Mouse (Mus musculus) right cerebral cortex, adult 2 months (tissue): Measurements from ENCODE around the gene Fndc8.
A peak's percentile ranks its signal among the peaks of the same experiment; 100 is the strongest.

Experiments
- DNase-seq, 2 experiments: peaks; one replicate each; pipeline ENCODE4 v3.0.0; 2021 to 2022; ENCODE audit warnings: low spot score in 2 of 2

The Fndc8 gene

DNA sequence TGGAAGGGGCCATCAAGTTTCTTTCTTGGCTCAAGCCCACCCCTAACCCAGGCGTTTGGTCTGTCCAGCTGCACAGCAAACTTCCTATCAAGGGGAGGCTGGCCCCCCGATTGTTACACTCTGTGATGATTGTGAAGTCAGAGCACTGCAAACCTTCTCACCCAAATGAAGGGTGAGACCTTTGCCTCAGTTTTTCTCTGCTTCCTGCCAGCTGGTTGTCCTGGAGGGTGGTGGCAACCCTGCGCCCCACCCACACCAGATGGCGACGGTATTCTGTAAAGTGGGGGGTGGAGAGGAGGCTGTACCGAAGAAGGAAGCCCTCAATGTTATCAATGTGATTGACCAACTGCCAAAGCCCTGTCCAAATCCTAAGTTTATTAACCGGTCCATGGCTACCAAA, at the start of gene Fndc8:
TSS of gene Fndc8 (plus strand) at position 189 of the 400 bp plus-strand sequence.
- DNase-seq, result no peak

DNA sequence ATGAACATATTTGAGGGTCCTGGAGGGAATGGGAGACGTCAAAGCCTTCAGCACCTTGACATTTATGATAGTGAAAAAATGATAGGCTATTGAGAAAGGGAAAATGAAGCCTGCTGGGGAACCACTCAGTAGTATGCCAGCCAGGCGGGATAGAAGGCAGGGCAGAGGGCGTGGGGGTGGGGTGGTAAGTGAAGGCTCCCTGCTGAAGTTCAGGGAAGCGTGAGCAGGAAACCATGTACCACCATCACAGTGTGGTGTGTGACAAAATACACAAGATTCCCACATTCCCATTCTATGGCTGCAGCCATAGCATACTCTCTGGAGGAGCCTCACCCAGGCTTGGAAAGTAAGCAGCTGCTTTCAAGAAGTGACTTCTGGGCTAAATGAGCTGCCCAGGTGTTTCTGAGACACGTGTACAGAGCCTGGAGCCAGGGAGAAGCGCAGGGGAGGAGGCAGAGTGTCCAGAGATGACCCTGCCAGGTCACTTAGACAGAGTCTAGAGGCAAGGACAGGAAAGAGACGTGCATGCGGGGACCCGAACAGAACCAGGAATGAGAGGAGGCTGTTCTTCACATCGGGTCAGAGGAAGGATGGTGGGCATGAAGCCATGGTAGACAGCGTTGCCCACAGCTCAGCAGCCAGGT, 47.0 kb upstream of the Fndc8 start:
- DNase-seq, result no peak

DNA sequence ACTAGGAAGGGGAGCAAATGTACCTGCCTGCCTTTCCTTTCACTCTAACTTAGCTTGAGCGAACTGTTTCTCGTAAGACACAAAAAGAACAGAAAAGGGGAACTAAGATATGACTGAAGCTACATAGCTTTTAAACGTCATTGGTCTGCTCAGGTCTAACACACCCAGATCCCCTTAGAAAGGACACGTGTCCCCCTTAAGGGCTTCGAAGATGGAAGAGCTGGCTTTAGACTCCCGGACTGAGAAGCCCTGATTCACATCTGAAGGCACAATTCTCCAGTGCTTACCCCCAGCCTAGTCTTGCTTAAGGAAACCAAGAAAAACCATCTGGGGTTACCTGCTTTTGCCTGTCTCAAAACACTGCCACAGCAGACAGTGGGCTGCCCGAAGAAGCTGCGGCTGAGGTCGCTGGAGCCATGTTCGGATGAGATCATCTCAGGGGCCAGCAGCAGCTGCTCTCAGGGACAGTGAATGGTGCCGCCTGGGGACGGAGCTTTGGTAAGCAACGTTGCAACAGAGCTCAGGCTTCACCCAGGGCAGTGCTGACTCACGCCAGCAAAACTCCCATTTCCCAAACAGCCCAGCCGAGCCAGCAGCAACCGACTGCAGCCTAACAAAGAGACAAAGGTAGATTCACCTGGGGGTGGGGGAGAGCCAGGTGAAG, 46.4 kb upstream of the Fndc8 start:
- peak; percentile 34 to 46 for DNase-seq

DNA sequence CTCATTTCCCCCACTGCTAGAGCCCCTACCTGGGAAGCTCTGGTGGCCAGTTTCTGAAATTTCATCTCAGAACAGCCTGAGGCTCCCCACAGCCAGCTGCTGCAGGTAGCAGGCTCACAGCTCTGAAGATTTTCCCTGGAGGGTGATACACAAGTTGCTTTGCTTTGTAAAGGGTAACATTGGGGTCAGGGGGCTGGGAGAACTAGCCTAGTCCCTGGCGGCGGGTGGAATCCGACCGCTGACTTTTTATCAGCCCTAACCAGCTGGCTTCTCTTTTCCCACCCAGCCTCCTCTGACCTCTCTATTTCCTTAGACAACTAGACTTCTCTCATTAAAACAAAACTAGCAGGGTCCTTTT, 45.9 kb upstream of the Fndc8 start:
- DNase-seq, result no peak

DNA sequence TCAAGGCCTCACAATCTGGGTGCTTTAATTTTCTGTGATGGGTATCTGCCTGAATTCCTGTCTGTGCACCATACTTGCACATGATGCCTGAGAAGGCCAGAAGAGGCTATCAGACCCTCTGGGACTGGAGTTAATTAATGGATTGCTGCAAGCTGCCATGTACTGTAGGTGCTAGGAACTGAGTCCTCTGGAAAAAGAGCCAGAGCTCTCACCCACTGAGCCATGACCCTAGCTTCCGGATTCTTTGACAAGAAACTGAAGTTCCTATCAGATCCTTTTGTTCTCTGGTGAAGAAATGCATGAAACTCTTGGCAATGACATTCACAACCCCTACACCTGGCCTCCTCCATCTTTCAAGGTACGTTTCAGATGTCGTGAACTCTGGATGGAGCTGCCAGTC, 45.0 kb upstream of the Fndc8 start:
- DNase-seq, result no peak

DNA sequence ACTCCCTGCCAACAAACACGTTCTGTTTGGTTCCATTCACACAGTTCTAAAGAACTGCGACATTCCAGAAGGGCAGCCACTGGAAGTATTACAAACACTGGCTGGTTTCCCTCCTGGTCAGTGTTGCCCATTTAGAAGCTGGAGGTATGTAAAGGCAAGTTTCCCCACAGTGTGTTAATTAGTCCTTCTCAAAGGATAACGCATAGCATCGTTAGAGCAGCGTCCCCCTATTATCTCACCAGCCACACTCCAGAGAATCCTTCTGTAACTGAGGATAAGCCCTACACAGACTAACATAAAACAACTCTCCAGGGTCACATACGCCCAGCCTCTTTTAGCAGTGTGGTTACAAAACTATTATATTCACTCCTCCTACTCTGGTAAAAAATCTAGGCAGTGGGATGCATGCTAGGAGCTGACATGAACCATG, 44.3 kb upstream of the Fndc8 start:
- DNase-seq, result no peak

DNA sequence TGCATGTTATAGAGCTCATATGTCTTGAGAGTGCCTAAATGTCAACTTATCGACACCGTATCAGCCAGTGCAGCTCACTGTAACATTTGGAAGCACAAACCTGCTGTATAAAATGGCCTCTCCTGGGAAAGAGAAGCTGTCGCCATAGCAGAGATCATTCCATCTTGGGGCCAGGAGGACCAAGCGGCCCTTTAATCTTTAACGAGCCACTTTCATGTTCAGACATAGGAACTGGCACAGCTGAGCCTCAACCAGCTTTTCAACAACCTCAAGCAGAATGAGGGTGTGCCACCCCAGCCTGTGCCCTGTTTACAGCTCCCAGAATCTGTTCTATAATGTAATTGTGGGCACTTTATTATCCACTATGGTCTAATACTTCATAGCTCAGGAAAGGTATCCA, 41.7 kb upstream of the Fndc8 start:
- no peak for DNase-seq

DNA sequence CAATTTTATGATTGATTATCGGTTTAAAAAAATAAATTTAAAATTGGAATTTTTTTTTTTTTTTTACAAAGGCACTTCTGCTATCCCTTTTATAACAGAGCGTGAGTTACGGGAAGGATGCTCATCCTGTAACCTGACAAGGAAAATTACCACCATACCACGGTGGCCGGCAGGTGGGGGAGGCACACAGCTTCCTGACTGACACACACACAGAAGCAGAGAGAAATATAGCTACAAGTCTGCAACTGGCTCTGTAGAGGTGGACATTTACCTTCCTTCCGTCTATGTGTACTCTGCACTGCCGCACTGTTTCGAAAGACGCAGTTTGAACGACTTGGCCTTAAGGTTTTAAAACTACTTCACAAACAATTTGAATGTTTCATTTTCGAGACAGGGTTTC, 39.8 kb upstream of the Fndc8 start:
- DNase-seq, result no peak

DNA sequence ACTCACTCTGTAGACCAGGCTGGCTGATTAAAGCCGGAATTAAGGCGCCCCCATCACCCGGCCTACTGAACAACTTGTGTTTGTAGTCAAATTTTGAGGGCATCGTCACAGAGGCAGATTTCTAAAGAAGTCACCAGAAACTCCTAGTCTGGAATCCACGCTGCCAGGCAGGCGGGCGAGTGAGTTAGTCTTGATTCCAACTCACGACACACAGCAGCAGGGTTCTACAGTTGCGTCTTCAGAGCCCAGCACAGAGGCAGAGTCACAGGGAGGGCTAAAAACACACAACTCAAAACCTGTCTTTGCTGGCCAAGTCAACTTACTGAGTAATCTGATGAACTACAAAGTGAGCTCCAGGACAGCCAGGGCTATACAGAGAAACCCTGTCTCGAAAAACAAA, 39.4 kb upstream of the Fndc8 start:
- no peak for DNase-seq

DNA sequence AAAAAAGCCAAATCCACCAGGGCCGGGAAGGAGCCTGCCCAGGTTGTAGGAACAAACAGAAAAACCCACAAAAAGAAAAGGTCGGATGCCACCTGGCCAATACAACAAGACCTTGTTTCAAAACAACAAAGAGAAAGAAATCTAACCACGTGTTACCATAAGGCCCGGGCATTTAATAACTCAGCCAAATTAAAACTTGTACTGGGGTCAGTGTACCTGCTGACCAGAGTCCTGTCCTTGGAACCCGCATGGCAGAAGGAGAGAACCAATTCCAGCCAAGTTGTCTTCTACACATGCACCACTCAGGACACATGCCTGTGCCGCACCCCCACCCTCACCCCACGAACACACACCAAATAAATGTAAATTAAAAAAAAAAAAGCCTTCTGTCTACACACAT, 39.0 kb upstream of the Fndc8 start:
- no peak for DNase-seq

DNA sequence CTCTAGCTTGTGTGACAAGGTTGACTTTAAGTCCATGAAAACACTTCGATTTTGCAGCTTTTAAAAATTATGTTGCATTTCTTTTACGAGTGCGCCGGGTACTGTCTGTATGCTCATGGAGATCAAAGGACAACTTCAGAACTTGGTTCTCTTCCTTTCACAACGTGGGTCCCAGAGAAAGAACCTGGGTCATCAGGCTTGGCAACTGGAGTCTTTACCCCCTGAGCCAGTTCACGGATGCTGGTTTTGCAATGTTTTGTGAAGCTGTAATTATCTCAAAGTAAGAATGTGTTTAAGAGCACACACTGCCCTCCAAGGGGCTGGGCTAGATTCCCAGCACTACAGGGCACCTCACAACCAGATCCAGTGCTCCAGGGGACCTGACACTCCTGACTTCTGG, 37.8 kb upstream of the Fndc8 start:
- no peak for DNase-seq

DNA sequence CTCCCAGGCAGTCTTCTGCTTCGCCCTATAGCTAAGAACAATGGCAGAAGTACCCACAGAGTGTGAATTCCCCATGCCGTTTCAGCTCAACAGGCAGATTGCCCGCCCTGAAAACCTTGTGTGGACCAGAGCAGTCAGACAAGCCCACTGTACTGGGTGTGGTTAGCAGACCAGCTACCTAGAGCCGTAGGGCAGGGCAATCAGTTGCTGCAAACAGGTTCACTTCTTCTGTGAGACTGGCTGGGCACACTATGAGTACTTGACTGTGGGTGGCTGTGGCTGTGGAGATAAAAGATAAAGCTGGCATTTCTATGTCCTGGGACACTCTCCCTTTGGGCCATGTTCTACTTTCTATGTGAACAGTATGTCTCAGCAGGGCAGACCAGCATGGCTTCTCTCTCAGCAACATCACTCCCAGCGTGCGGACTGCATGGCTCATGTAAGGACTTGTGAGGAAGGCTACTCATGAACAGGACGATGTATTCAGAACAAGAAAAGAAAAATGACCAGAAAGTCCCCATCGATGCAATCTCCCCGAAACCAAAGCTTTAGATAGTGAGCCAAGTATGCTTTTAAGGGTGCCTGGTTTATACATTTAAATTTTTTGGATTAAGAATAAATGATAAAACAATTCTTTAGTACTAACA, 36.5 kb upstream of the Fndc8 start:
- no peak for DNase-seq

DNA sequence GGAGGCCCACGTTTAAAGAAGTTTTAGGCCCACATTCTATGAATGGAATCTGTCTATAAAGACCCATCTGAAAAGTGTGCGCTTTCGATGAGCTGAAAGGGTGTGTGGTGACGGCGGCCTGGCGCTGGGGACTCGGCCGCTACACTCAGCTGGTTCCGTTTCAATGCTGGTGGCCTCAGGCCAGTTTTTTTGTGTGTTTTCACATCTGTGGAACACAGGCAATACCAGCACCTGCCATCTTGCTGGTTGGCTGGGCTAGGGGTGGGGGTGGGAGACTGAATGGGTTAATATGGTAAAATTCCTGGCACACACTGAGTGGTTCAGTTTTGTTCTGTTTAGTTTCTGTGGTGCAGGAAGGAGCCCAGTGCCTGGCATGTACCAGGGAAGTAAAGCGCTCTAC, 35.9 kb upstream of the Fndc8 start:
- no peak for DNase-seq

DNA sequence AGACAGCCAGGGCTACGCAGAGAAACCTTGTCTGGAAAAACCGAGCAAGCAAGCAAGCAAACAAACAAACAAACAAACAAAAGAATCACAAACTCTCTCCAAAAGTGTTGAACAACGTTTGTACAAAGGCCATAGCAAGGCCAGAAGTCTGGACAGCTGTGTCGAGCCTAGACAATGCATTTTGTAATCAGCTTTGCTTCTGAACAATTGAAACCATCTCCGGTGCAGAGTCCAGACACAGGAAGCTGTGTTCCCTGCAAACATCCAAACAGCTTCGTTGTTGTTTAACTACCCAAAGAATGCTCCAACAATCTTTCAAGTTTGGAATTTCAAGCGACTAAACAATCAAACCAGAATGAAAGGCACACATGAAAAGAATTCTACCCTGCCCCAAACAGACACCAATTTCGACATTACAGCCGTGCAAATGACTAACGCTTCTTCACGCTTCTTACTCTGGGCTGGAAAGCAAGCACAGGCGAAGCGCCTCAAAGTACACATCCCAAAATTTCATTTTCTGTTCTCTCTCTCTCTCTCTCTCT, 34.5 kb upstream of the Fndc8 start:
- DNase-seq, result no peak

DNA sequence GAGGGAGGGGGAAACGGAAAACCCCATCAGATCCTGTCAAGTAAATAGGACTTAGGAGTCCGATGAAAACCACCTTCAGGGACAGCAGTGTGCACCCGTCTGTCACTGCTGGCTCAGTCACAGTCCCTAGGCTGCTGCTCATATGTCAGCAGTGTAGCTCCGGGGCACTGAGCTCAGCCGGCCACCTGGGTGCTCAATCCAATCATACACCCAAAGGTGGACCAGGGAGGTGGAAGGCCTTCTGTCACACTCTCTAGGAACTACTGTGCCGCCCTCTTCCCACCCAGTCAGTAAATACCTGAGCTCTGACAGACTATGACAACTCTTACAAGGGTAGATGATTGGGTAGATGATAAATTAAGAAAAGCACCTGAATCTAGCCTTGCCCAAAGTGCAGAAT, 31.2 kb upstream of the Fndc8 start:
- no peak for DNase-seq

DNA sequence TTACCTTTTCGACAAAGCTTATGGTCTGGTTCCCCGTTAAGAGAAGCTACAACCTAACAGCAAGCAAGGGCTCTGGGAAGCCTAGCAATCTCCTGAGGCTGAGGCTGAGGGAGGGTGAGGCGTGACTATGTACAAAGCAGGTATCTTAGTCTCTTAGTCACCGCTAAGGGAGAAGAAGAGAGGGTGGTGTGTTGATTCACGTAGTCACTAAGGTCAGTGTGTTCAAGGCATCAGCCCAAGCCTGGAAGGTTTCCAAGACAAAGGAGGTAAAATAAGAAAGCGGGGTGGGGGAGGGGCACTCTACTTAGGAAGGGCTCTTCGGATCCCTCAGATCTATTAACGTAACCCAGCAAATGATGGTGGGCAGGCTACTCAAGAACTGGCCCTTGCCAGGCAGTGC, 30.4 kb upstream of the Fndc8 start:
- no peak for DNase-seq

DNA sequence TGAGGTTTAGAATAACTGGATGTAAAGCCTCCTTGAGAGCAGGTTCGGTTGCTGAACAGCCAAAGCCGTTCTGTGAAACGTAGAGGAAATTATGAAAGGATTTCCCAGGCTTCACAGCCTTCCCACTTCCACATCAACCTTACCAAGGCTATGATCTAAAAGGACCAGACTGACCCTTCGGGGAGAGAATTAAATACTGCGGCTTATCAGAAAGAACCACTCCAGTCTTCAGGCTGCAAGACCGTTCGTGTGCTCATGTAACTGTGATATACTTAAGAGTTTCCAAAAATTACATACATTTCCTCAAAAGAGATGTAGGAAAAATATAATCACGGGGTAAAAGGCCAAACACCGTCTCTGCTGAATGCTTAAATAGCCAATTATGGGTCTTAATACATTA, 29.3 kb upstream of the Fndc8 start:
- no peak for DNase-seq

DNA sequence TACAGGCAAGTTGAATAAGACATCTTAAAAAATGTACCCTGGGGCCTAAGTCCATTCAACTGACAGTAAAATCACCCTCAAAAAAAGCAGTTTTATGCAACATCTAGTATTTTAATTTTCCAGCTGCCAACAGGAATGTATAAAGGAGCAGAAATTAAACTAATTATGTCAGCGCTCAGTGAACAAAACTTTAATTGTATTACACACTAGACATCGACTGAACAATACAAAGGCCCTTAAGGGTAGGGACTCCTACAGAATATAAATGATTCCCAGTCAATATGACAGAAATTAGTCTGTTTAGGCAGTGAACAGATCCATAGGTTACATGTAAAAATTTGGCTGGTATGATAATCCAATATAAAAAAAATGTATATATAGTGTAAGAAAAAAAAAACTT, 28.9 kb upstream of the Fndc8 start:
- DNase-seq, result no peak

DNA sequence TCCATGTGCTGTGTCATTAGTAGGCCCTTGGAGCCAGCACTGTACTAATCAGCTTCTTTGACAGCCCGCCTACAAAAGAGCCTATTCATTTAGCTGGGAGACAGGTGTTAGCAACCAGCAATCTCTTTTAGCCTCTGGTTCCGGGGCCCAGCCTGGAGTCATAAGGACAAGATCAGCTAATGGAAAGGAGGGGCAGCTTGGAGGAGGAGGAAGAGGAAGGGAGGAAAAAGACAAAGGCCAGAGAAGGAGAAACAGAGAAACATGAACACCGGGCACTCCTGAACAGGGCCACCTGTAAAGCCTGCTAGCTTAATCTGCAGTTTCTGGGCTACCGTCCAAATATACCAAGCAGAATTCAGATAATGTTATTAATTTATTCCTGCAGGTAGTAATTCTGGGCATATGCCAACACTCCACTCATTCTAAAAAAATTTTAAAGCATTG, 28.4 kb upstream of the Fndc8 start:
- no peak for DNase-seq

DNA sequence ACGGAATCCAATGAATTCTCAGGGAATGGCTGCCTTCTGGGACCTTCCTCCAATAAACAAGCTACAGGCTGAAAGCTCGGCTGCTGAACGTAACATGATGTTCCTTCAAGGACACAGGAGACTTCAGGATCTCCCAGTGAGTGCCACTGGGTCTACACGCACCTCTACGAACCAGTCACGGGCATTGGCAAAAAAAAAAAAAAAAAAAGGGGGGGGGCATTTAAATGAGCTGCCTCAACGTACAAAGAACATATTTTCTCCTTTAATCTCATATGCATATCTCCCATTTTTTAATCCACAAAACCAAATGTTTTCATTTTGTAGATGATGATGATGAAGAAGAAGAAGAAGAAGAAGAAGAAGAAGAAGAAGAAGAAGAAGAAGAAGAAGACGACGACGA, 26.0 kb upstream of the Fndc8 start:
- DNase-seq, result no peak

DNA sequence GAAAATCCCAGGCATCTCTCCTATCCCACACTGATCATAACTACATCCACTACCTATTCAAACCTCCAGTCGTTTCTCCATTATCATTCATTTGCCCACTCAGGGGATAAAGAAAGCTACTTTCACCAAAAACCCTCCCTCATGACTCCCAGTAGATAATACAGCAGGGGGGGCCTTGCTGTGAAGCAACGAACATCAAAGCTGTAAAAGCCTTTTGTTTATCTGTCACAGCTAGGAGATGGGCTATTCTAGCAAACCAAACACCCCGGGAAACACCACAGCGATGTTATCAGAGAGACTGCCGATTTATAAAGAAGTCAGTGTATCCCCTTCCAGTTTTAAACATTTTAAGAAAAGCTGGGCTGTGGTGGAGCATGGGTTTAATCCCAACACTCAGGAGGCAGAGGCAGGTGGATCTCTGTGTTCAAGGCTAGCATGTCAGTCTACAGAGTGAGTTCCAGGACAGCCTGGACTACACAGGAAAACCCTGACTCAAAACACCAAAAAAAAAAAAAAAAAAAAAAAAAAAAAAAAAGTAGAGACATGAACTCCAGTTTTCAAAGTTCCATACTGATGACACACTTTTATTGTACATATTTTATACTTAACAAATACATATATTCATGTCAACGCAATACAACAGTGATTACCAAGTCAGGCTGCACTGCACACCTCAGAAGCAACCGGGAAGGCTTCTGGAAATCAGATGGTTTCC, 24.9 kb upstream of the Fndc8 start:
- no peak for DNase-seq

DNA sequence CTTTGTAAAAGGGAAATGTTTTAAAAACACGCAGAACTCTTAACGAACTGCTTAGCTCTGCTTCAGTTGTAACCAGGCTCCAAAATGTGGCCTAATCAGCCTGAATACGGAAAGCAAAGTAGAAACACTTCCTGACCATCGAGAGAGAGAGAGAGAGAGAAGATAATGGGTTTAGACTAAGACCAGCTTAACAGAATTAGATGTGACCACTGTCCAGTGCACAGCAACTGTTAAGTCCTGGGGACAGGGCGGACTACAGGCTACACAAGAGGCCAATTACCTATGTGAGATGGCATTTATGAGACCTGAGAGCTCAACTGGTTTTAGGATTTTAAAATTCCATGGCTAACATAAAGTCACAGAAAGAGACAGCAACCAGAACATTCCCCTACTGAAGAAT, 24.0 kb upstream of the Fndc8 start:
- DNase-seq, result no peak
